Mouse (Mus musculus) embryonic fibroblast, embryonic 13.5 days (primary cell): ENCODE data around the gene Eif4enif1.

ENCODE experiments used
- CTCF ChIP-seq: IDR thresholded peaks from 2 replicates; pipeline ENCODE4 v1.5.1; 2011; ENCODE audit warnings: mild to moderate bottlenecking, control low read depth, low read length, moderate library complexity, borderline replicate concordance; ENCODE audit not compliant: insufficient read depth
- POLR2A ChIP-seq: IDR thresholded peaks from 2 replicates; pipeline ENCODE4 v1.6.1; 2011; ENCODE audit warnings: low read depth, mild to moderate bottlenecking, control low read depth, low read length, moderate library complexity

- TF ChIP-seq POLR2A (peak; percentile 88), CTCF (no peak)
Observed at GRCm38 (mm10) chr11:3288521-3289301, 86.5 kb downstream of the Eif4enif1 start, which contains the start of gene Patz1.
